Mouse (Mus musculus) megakaryocyte, embryonic 14.5 days (primary cell): ENCODE measurements at regions not wholly inside any gene's neighbourhood (a gene's known extent, or its start where the extent isn't known, plus 50 kb on each side); places are given as distances from the start of the nearest gene placed in this dataset.

Experiments used
- FLI1 ChIP-seq: IDR thresholded peaks from 2 replicates; pipeline ENCODE4 v1.6.1; 2012; ENCODE audit warnings: low read length, inconsistent platforms, mixed read lengths
- GATA1 ChIP-seq: IDR thresholded peaks from 3 replicates; pipeline ENCODE4 v1.6.1; 2012; ENCODE audit warnings: mixed read lengths, low read length, inconsistent platforms, borderline replicate concordance

DNA sequence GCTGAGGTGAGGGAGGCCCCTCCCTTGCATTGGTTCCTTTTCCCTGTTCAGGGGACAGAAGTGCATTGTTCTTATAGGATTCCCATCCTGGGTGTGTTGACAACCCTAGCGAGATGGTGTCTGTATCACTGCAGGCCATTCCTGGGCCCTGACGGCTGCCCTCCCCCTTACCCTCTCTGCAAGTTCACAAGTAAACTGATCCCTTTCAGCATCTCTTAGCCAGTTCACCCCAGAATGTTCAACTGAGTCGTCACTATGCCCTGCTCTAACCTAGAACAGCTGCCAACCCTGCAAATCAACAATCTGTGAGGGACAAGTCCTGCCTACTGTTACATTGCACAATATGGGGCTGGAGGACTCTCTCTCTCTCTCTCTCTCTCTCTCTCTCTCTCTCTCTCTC, 109.3 kb downstream of the Tmem18 start:
- TF ChIP-seq GATA1, result no peak
- no peak for TF ChIP-seq FLI1
